Mouse (Mus musculus) lung, adult 2 months (tissue): Measurements from ENCODE around the gene Il1rapl1.

Experiments
- CTCF ChIP-seq: fragments of 200-500 bp; IDR thresholded peaks from 2 replicates; pipeline ENCODE4 v1.5.1; 2011; ENCODE audit warnings: mild to moderate bottlenecking, low read length, control low read depth; ENCODE audit not compliant: insufficient read depth
- POLR2A ChIP-seq: fragments of 200-500 bp; IDR thresholded peaks from 2 replicates; pipeline ENCODE4 v1.6.1; 2011; ENCODE audit warnings: low read depth, mild to moderate bottlenecking, control low read depth, low read length, borderline replicate concordance; ENCODE audit errors: extremely low read depth

DNA sequence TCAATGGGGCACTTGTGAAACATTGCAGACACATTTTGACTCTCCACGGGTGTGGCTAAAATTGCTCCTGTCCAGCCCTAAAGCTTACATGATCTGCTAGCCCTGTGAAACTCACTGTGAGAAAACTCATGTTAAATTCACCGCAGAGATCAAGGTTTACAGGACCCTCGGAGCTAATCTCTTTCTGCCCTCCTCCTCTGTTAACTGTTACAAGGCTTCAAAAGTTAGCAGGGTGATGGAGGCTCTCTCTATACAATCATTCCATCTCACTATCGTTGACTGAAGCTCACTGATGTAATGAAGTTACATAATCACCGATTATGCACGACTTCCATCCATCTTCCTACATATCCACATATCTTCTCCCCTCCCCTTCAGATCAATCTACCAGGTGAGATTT, 1.9 kb downstream of the Il1rapl1 start:
- TF ChIP-seq CTCF (no peak), POLR2A (no peak)
